Mouse (Mus musculus) cerebral cortex, adult 2 months (tissue): Measurements from ENCODE around the gene Gm906.

Experiments
- WGBS: fragments of 180-500 bp; shearing (Covaris S2); methylation state at CpG from one replicate; pipeline ENCODE4 v1.1.7; 2018; 5-methylcytosine and 5-hydroxymethylcytosine counted together

Gm906 gene

GRCm38 (mm10) chr13:50250208-50250607 lies at the start of gene Gm906:
Gene Gm906, minus strand, starts transcription at chr13:50250308.
- 64% methylated on average over 3 of the region's 3 CpGs for WGBS

- 81% methylated on average over 2 of the region's 4 CpGs for WGBS
These were observed 33.2 kb upstream of the Gm906 start for GRCm38 (mm10) chr13:50283308-50283707.

- WGBS: 94% methylated on average over 3 of the region's 3 CpGs
These were observed 13.6 kb downstream of the Gm906 start for GRCm38 (mm10) chr13:50236487-50236886.

- WGBS: 0% methylated on average over 1 of the region's 1 CpGs
These were observed 38.3 kb downstream of the Gm906 start for GRCm38 (mm10) chr13:50211842-50212241.

GRCm38 (mm10) chr13:50209651-50210050 lies 40.5 kb downstream of the Gm906 start:
- WGBS: 98% methylated on average over 2 of the region's 2 CpGs

GRCm38 (mm10) chr13:50207966-50208365 lies 42.1 kb downstream of the Gm906 start:
- 93% methylated on average over 12 of the region's 12 CpGs for WGBS
